Mouse (Mus musculus) gastrocnemius, postnatal 10 days (tissue): ENCODE results near the gene Hivep3. TPM values are rescaled to one million over a fixed set of nuclear protein-coding genes. Genes with fewer than 3 reads are reported as not detected.
A peak's percentile ranks its signal among the peaks of the same experiment; 100 is the strongest.

Experiments
- DNase-seq: peaks from one replicate; pipeline ENCODE4 v3.0.0; 2021; ENCODE audit warnings: mixed read lengths
- total RNA-seq, 2 experiments: library from RNA; stranded (reverse); gene quantifications; 2 replicates each; pipeline ENCODE4 v1.2.3; 2021

Hivep3 gene
- total RNA-seq, 2 experiments from 2014 or later = 3.5 to 3.9 TPM

DNA sequence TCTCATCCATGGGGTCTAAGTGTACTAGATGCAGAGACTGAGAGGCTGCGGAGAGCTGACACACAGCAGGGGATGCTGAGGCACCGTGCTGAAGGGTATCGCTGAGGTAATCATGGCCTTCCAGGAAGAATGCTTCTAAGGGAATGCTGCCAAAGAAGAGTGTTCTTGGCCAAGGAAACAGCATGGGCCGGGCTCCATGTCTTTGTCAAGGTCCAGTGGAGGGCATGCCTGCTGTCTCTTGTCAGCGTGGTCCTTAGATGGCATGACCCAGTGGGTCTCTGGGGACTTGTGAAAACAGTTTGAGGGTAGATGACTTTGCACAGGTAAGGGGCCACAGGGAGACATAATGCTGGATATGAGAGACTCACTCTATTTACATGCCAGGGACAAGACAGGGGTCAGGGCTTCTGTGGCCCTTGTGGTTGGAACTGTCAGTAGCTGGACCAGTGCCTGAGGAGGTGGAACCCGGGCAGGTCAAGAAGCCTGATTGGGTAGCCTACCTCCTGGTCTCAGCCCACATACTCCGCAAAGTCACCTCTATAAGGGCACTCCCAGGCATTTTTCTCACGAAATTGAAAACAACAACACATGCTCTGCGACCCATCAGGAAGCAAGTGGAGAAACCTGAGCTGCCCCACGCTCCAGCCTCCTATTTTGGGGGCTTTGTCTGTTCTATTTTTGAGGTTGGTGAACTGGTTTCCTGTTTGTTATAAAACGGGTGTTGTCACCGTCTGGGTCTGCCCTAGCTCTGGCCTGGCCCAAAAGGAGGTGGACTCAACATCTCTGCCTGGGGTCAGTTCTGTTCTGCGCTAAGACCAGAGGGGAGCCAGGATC, 177.7 kb downstream of the Hivep3 start:
- DNase-seq = no peak

DNA sequence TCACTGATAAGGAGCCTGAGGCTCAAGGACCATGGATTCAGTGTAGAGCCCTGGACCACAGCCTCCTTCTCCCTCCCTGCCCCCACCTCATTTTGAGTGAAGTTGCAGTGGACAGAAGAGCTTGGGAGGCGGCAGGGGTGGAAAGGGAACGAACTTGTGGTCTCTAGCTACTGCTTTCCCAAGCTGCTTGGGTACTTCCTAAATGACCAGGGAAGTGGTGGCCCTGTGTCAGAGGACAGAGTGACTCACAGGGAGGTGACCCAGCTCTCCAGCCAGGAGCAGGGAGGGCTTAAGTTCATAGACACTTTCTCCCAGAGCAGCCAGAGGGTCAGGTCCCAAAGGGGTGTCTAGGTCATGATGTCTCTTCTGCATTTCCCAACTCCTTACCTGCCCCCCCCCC, 178.6 kb downstream of the Hivep3 start:
- no peak for DNase-seq

DNA sequence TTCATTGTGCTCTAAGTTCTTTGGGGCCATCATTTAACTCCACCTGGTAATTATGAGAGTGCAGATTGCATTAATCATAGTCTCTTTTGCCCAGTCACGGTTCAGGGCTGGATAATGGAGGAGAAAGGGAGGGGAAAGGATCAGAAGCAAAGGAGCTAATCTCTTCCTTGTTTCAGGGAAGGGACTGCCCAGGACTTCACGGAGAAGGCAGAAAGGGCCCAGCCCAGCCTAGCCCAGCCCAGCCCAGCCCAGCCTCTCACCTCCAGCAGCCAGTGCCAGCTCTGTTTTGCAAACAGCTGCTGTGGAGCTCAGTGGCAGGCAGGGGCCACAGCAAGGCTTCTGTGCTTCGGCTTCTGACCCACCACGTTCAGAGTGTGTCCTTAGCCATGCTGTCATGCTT, 180.6 kb downstream of the Hivep3 start:
- DNase-seq = no peak

DNA sequence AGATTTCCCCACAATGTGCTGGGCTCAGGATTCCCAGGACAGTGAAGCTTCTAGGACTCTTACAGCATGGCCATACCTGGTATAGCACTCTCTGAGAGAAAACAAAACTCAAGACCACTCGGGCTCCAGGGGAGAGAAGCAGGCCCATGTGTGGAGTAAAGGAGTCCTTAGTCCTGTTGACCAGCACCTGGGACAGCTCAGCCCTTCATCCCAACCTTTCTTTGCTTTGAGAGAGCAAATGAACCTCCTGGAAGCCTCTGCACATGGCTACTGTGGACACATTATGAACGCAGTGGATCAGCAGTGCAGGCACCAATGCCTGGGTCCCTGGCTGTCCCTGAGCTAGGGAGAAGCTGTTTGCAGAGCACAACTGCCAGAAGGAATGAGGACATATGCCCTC, 181.5 kb downstream of the Hivep3 start:
- no peak for DNase-seq

DNA sequence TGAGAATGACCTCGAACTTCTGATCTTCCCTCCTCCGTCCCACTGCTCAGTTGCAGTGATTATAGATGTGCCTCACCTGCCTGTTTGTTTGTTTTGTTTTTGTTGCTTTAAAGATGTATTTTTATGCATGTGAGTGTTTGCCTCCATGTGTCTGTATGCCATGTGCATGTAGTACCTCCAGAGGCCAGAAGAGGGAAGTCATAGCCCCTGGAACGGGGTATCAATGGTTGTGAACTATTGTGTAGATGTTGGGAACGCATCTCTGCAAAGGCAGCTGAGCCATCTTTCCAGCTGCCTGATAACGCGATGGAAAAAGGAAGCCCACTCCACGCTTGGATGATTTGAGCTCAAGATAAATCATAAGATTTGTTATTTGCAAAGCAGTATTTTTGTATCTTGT, 183.9 kb downstream of the Hivep3 start:
- peak; percentile 40 for DNase-seq

DNA sequence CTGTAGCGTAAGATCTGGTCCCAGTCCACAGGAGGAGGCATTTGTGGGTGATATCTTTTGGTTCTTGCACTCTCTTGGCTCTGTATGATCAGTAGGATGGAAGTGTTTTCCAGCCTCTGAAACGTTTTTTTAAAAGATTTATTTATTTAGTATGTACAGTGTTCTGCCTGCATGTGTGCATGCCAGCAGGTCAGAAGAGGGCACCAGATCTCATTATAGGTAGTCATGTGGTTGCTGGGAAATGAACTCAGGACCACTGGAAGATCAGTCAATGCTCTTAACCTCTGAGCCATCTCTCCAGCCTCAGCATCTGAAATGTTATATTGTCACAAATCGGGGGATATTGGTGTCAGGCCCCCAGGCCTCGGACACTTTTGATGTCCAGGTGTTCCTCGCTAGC, 185.8 kb downstream of the Hivep3 start:
- DNase-seq = no peak

DNA sequence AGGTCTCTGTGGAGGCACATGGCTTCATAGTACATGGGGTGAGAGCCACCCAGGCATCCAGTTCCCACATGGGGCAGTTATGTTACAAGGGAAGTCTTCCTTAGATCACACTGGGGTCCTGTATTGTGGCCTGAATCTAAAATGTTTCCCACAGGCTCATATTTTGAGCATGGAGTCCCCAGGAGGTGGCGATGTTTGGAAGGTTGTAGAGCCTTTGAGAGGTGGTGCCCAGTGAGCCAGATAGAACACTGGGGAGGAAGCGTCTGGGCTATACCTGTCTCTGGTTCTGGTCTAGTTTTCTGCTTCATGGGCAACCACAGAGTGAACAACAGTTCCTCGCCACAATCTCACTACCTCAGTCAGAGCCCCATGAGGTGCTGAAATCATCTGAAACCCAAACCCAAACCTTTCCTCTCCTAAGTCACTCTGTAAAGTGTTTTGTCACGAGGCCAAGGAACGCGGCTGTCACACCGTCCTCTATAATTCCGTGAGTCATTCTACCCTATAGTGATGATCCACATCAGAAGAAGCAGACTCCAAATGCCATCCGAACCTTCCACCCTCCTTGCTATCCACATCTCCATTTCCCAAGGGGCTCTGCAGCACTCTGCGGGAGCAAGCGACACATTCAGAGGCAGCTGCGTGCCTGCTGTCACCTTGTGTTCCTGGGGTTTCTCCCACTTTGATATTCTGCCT, 187.6 kb downstream of the Hivep3 start:
- DNase-seq = no peak

DNA sequence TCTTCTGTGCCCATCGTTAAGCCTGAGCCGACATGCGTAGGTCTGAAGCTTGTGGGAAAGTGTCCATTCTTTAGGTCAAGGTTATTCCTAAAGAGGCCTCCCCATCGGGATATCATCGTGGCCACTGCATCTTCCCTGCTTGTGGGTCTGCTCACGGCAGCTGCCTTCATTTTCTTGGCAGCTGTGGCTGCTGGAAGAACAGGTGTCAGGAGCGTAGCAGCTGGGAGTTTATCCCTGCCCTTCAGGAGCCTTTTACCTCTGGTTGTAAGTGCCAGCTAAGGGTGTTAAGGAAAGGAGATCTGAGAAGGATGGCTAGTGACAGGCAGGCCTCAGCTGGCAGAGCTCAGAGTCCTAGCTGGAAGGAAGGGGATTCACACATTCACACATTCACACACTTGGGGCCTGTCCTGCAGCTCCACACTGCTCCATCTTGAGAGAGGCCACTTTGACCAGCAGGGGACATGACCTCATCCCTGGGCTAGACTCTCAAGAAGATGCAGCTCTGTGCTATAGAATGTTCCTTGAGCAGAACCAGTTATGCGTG, 188.2 kb downstream of the Hivep3 start:
- DNase-seq = no peak

DNA sequence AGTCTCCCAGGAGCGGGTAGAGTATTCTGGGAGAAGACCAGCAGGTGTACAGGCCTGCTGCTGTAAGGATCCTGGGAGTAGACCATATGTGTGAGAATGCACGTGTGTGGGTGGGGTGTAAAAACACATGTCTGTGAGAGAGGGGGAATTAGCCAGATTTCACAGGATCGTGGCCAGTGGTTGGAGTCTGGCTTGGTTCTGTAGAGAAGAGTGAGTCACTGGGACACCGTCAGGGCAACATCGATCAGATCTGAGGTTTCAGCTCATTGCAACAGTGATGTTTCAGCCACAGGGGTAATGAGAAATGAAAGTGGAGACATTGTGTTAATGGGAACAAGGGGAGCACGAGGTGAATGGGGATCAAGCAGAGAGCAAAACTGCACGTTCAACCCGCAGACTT, 189.4 kb downstream of the Hivep3 start:
- no peak for DNase-seq

DNA sequence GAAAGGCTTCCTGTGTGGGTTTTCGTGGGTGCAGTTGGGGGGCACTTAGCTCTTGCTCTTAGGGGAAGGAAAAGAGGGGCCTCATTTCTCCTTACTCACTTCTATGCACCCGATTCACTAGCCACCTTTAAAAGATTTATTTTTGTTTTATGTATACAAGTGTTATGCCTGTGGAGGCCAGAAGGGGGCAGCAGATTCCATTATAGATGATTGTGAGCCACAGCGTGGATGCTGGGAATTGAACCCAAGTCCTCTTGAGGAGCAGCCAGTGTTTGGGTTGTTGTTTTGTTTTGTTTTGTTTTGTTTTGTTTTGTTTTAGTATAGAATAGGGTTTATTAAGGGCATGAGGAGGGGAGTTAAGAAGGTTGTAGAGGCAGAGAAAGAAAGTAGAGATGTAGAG, 189.8 kb downstream of the Hivep3 start:
- DNase-seq = no peak

DNA sequence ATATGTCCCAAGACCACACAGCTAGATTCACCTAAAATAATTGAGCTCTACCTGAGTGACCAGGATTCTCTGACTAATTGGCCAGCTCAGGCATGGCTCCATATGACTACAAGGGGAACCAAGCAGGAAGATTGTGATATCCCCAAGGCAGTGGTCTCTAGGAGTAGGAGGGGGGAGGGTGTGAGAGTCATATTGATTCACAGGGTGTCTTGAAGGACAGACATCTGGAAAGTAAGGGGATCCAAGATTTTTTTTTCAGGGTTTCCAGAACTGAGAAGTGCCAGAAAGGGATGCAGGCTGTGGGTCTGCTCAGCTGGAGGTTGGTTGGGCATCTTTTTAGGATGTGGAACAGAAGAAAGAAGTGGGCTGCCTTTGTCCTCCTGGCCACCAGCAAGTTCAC, 191.5 kb downstream of the Hivep3 start:
- no peak for DNase-seq

DNA sequence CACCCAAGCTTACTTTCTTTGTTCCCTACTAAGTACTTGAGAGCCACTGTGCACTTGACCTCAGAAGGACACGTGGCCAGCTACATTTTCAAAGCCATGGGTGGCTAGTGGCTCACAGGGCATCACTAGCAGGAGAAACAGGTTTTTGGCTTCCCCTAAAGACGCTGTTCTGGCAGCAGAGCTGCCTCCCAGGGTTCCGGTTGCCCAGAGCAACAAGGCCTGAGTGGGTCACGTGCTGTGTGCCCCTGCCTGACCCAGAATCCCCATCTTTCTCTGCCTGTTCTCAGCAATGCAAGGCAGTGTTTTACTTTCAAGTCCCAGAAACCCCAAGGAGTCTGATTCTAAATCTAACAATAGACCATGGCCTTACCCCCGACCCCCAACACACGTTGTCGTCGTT, 198.3 kb downstream of the Hivep3 start:
- no peak for DNase-seq

DNA sequence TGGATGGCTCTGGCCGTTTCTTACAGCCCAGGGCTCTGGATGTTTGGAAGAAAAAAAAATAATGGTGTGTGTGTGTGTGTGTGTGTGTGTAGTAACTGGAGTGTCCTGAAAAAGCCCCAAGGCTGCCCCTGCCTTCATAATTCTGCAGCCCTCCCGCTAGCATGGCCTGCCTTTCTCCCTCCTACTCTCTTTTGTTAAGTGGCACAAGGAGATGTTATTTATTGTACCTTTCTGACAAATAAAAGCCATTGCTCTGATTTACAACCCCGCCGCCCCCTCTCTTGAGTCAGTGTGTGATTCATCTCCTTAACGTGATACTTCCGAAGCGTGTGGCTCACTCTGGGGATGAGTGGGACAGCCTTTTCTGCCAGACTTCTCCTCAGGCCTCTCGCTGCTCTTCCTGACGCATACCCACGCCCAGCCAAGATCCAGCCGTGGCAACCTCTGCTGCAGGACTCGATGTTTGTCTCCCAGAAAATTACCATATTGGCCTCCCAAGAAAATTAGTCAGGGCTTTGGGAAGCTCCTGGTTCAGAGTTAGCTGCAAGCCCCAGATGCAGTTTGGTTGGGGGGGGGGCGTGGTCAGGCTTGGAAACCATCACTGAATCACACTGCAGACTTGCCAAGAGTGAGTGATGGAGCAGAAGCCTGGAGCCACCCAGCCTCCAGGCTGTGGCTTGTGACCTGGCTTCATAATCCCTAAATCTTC, 199.1 kb downstream of the Hivep3 start:
- DNase-seq = peak; percentile 37

DNA sequence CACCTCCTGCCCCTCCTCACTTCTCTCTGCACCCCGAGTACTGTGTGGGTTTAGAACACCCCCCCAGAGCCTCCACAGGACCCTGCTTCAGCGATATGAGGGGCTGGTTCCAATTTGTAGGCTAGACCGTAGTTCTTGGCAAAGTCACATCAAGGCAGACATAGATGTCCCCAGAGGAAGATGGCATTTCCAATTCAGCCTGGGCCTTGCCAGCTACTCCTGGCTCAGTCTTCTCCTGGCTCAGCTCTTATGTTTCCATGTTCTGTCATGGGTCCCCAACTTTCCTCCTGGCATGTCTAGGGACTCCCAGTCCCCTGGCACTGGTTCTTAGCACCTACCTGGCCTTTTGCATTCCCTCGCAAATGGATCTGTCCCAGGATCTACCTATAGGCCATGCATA, 201.3 kb downstream of the Hivep3 start:
- no peak for DNase-seq

DNA sequence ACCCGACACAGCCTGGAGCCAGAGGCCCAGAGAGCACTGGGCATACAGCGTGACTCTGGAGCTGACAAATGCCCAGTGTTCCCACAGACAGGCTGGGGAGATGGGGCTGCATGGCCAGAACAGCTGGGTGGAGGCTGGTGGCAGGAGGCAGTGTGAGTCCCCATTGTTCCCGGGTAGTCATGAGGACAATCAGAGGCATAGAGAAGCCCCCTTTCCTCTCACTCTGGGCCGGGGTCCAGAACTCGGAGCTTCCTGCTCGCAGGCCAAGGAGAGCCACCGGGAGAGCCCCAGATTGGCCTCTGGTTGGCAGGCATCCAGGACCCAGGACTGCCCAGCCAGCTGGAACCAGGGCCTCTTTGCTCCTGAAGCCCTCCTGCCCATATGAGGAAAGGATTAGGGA, 204.3 kb downstream of the Hivep3 start:
- peak; percentile 63 for DNase-seq

DNA sequence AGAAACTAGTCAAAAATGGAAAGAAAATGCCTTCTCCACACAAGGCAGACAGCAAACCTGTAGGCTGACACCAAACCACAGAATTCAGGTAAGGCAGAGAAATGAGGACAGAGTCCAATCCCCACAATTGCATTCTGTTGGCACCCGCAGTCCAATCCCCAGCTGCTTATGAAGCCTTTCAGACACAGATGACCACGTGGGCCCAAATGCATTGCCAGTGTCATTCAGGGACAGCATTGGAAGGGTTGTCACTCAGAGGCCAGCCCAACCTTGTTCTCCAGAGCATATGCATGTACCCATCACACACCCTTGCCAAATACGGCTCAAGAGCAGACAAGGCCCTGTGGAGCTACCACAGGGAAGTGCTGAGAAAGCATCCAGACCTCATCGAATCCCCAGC, 204.9 kb downstream of the Hivep3 start:
- DNase-seq = no peak

DNA sequence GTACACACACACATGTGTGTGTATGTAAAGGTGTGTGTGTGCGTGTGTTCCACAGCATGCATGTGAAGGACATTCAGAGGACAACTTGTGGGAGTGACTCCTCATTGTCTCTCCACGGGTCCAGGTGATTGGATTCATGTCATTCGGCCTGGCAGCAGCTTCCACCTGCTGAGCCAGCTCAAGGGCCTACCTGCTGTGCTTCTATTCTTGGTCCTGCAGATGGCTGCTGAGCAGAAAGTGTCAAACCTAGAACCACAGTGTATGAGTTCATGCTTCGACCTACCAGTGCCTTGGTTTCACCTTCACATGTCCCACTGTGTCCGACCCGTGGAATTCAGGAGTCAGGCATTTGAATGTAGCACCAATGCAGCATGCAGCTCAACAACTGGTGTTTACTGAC, 206.2 kb downstream of the Hivep3 start:
- no peak for DNase-seq

DNA sequence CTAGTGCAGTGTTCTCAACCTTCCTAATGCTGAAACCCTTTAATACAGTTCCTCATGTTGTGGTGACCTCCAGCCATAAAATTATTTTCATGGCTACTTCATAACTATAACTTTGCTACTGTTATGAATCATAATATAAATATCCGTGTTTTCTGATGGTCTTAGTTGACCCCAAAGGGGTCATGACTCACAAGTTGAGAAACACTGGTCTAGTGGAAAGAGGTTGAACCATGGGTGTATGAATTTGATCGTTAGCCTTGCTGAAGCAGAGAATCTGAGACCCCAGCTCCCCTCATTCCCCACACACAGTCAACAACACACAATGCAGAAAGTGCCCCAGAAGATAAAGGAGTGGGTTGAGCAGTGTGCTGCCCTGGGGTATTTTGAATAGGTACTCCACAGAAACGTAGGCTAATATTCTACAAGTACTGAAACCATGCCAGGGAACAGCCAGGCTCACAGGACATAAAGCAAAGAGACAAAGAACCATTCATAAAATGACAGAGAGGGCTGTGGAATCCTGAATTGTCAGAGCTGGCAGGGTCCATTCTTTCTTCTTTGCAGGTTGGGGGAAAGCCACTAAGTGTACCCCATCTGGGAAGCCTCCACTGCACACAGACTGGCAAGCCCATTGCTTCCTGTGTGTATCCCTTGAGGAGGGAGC, 212.8 kb downstream of the Hivep3 start:
- DNase-seq = no peak

DNA sequence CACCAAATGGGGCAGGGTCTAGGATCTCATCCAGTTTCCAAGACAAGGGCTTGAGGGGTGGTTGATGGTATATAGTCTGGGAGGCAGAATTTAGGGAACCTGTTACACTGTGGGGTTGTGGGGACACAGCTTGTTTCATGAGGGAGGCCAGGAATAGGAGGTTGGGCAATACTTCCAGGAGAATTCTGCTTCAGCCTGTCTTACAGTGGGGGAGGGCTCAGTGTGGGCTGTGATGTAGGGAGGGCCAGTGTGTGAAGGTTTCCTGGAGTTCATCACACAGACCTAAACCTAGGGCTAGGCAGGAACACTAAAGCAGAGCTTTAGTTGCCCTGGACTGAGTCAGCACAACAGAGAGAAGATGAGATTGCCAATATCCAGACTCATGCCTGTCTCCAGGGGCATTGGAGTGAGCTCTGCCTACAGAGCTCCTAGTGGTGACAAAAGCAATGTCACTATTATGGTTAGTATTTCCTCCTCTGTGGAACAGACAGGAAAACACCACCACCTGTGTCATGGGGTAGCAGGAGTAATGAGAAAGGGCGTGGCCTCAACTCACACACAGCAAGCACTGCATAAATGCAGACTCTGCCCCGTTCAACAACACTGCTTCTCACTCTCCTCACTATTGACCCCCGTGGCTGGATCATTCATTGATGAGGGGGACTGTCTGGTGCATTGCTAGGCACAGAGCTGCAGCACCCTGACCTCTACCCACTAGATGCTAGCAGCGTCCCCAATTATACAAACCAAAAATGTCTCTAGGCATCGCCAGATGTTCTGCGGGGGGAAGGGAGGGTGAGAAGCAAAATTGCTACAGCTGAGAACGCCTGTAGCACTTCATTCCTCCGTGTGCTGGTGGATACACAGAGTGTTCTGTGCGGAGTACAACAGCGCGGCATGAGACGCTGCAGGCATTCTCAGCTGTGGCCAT, 213.9 kb downstream of the Hivep3 start:
- no peak for DNase-seq

DNA sequence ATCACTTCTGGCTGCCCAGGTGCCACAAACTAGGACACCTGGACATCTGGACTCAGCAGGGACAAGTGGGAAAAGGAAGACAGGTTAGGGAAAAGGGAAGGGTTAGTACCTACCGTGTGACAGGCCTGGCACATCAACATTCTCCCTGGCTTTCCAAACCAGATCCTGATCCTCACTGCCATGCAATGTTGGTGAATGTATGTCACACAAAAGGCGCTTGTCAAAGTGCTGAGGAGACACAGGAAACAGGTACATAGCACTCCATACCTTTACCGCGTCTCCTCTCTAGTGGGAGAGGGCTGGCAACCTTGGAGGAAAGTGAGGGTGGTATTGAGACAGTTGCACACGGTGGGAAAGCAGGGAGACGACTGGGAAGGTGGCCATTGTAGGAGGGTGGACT, 214.8 kb downstream of the Hivep3 start:
- DNase-seq = no peak

DNA sequence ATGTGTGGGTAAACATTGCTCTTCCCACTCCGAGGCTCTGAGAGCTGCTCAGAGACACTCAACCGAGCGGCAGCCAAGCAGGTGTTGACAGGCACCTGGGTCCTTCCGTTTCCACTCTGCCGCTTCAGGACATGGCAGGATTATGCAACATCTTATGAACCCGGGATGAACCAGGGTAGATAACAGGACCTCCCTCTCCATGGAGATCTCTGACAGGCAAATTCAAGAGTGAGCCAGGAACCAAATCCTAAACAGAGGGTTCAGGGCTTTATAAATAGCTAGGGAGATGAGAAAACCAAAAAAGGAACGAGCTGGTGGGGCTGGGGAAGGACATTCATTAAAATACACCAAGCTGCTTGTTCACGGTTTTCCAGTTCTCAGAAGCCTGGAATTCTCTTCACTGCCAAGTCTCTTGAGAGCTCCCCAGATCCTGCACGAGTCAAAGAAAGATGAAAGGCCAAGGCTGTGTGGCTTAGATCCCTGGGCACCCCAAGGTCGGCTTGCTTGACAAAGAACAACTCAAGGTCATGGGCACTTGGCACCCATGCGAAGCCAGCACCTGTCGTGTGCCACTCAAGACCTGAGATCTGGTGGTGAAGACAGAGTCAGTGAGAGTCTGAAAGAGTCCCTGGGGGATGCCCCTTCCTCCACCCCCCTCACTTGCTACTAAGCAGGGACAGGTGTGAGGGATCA, 215.5 kb downstream of the Hivep3 start:
- no peak for DNase-seq
